Mouse (Mus musculus) neural tube, embryonic 15.5 days (tissue): ENCODE results near the gene Nfia. TPM values are rescaled to one million over a fixed set of nuclear protein-coding genes. Genes with fewer than 3 reads are reported as not detected.

Experiments
- ATAC-seq: fragments of 200-750 bp; cut with Nextera tagmentation; 2 replicates; pipeline ENCODE4 v1.8.0; 2017; ENCODE audit warnings: mild to moderate bottlenecking, moderate TSS enrichment, moderate library complexity; ENCODE audit not compliant: low FRiP score
- H3K27ac ChIP-seq: fragments of 300-500 bp; sonication (generic); replicated peaks from 2 replicates; pipeline ENCODE4 v1.5.1; 2015; ENCODE audit warnings: mild to moderate bottlenecking, inconsistent platforms
- H3K27me3 ChIP-seq: fragments of 300-500 bp; sonication (generic); replicated peaks from 2 replicates; pipeline ENCODE4 v1.6.1; 2015; ENCODE audit warnings: inconsistent platforms
- H3K36me3 ChIP-seq: fragments of 300-500 bp; sonication (generic); 2 replicates; pipeline ENCODE4 v1.6.1; 2015; ENCODE audit warnings: inconsistent platforms
- H3K4me1 ChIP-seq: fragments of 300-500 bp; sonication (generic); 2 replicates; pipeline ENCODE4 v1.6.1; 2015; ENCODE audit warnings: inconsistent platforms
- H3K4me2 ChIP-seq: fragments of 300-500 bp; sonication (generic); 2 replicates; pipeline ENCODE4 v1.6.1; 2015; ENCODE audit warnings: inconsistent platforms, mild to moderate bottlenecking, moderate library complexity
- H3K4me3 ChIP-seq: fragments of 300-500 bp; sonication (generic); replicated peaks from 2 replicates; pipeline ENCODE4 v1.5.1; 2015; ENCODE audit warnings: mild to moderate bottlenecking, inconsistent platforms
- H3K9ac ChIP-seq: fragments of 300-500 bp; sonication (generic); replicated peaks from 2 replicates; pipeline ENCODE4 v1.6.1; 2015; ENCODE audit warnings: mild to moderate bottlenecking, inconsistent platforms
- H3K9me3 ChIP-seq: fragments of 300-500 bp; sonication (generic); replicated peaks from 2 replicates; pipeline ENCODE4 v1.6.1; 2016; ENCODE audit warnings: inconsistent platforms
- WGBS: fragments of 180-500 bp; shearing (Covaris S2); methylation state at CpG from one replicate; pipeline ENCODE4 v1.1.7; 2015; ENCODE audit warnings: mixed read lengths; 5-methylcytosine and 5-hydroxymethylcytosine counted together
- polyA plus RNA-seq: library from polyadenylated mRNA; unstranded; fragments of >200 nt; fragmentation: Nextera tagmentation; extraction: Ambion mirVana; gene quantifications from 2 replicates; pipeline ENCODE4 v1.2.1, GENCODE M21; 2015

Nfia gene
- polyA plus RNA-seq, 1 experiment from 2014 or later: 36.0 TPM

DNA sequence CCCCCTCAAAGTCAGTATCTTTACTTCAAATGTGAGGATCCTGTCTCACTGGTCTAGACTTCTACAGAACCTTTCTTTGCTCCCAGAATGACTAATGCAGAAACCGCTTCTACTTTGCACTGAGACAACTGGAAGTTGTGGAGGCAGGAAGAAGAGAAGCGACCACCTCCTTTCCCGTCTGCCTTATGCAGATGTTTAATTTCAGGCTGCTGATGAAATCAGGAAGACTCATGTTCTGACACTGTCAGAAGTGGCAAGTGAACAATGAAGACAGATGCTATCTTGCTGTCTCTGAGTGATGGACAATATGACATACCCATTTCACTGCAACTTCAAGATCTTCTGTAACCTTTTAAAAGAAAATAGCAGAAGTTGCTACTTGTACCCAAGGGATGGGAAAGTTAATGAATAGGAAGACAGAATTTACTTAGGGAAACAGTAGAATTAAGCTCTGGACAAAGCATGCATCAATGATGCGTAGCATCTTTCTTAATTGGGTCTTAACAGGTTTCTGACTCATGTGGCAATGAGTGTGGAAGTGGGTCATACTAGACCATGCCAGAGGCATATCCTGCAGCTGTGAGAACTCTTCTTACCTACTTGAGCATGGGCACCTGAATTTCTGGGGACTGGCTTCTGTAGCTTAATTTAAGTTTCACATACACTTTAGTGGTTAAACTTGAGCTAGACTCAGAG is 49.2 kb downstream of the Nfia start:
- Histone ChIP-seq H3K27me3 (no peaks in the 10 kb centered on the region), H3K4me1 (peaks cover 18% of the 10 kb centered on the region), H3K9me3 (no peaks in the 10 kb centered on the region), H3K36me3 (no peaks in the 10 kb centered on the region), H3K9ac (no peak overlapping the region), H3K4me3 (no peak overlapping the region), H3K4me2 (no peak overlapping the region), H3K27ac (no peak overlapping the region)
- no peak for ATAC-seq
- WGBS: 89% methylated on average over 4 of the region's 4 CpGs

DNA sequence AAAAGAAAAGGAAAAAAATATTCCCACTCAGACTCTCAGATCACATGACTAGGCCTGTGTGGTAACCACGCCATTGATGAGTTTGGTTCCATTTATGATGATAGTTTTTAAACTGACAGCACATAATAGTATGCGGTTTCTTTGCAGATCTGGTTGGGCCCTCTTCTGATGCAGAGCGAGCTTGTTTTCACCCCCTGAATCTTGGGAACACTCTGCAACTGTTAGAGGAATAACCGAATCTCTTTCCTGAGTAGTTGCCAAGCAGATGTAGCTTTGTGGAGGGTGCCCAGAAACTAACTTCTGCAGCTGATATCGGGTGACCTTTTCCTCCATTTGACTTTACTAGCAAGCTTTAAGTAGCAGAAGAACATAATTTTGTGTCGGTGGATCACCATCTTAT is 51.0 kb downstream of the Nfia start:
- WGBS: 78% methylated on average over 6 of the region's 6 CpGs
- H3K4me1 ChIP-seq: peaks cover 32% of the 10 kb centered on the region
- H3K27ac ChIP-seq: no peak overlapping the region
- H3K4me2 ChIP-seq: no peak overlapping the region
- no peak for ATAC-seq
- H3K36me3 ChIP-seq: no peaks in the 10 kb centered on the region
- H3K9me3 ChIP-seq: no peaks in the 10 kb centered on the region
- H3K9ac ChIP-seq: no peak overlapping the region
- no peak overlapping the region for H3K4me3 ChIP-seq
- no peaks in the 10 kb centered on the region for H3K27me3 ChIP-seq

- H3K27ac ChIP-seq: no peak overlapping the region
Measured at GRCm38 (mm10) chr4:97824451-97824850, 51.9 kb downstream of the Nfia start.

GRCm38 (mm10) chr4:97825432-97825831 is 52.9 kb downstream of the Nfia start:
- ATAC-seq: no peak
- Histone ChIP-seq H3K27me3 (no peaks in the 10 kb centered on the region), H3K9ac (no peak overlapping the region), H3K4me1 (peaks cover 35% of the 10 kb centered on the region), H3K4me2 (no peak overlapping the region), H3K4me3 (no peak overlapping the region), H3K9me3 (no peaks in the 10 kb centered on the region), H3K27ac (no peak overlapping the region), H3K36me3 (no peaks in the 10 kb centered on the region)
- 82% methylated on average over 4 of the region's 4 CpGs for WGBS

More at GRCm38 (mm10) chr4:97824451-97824850, 51.9 kb downstream of the Nfia start:
- H3K9ac ChIP-seq: no peak overlapping the region
- no peaks in the 10 kb centered on the region for H3K9me3 ChIP-seq
- no peak for ATAC-seq
- H3K4me3 ChIP-seq: no peak overlapping the region
- H3K4me1 ChIP-seq: peaks cover 34% of the 10 kb centered on the region
- no peak overlapping the region for H3K4me2 ChIP-seq
- H3K36me3 ChIP-seq: no peaks in the 10 kb centered on the region
- WGBS: 59% methylated on average over 4 of the region's 4 CpGs
- no peaks in the 10 kb centered on the region for H3K27me3 ChIP-seq

GRCm38 (mm10) chr4:97825841-97826240 is 53.3 kb downstream of the Nfia start:
- Histone ChIP-seq H3K9me3 (no peaks in the 10 kb centered on the region), H3K36me3 (no peaks in the 10 kb centered on the region), H3K4me2 (no peak overlapping the region), H3K4me3 (no peak overlapping the region), H3K27me3 (no peaks in the 10 kb centered on the region), H3K9ac (no peak overlapping the region), H3K4me1 (peaks cover 33% of the 10 kb centered on the region), H3K27ac (no peak overlapping the region)
- WGBS: 79% methylated on average over 4 of the region's 4 CpGs
- ATAC-seq: no peak

GRCm38 (mm10) chr4:97827115-97827514 is 54.6 kb downstream of the Nfia start:
- 49% methylated on average over 6 of the region's 6 CpGs for WGBS
- H3K36me3 ChIP-seq: no peaks in the 10 kb centered on the region
- no peaks in the 10 kb centered on the region for H3K9me3 ChIP-seq
- peaks cover 33% of the 10 kb centered on the region for H3K4me1 ChIP-seq
- H3K27me3 ChIP-seq: no peaks in the 10 kb centered on the region
- H3K4me3 ChIP-seq: no peak overlapping the region
- no peak overlapping the region for H3K9ac ChIP-seq
- no peak overlapping the region for H3K4me2 ChIP-seq
- no peak overlapping the region for H3K27ac ChIP-seq
- ATAC-seq: no peak

GRCm38 (mm10) chr4:97828579-97828978 is 56.0 kb downstream of the Nfia start:
- no peak for ATAC-seq
- 30% methylated on average over 1 of the region's 1 CpGs for WGBS
- Histone ChIP-seq H3K36me3 (no peaks in the 10 kb centered on the region), H3K9ac (no peak overlapping the region), H3K9me3 (no peaks in the 10 kb centered on the region), H3K4me1 (peaks cover 25% of the 10 kb centered on the region), H3K27me3 (no peaks in the 10 kb centered on the region), H3K27ac (no peak overlapping the region), H3K4me2 (no peak overlapping the region), H3K4me3 (no peak overlapping the region)

DNA sequence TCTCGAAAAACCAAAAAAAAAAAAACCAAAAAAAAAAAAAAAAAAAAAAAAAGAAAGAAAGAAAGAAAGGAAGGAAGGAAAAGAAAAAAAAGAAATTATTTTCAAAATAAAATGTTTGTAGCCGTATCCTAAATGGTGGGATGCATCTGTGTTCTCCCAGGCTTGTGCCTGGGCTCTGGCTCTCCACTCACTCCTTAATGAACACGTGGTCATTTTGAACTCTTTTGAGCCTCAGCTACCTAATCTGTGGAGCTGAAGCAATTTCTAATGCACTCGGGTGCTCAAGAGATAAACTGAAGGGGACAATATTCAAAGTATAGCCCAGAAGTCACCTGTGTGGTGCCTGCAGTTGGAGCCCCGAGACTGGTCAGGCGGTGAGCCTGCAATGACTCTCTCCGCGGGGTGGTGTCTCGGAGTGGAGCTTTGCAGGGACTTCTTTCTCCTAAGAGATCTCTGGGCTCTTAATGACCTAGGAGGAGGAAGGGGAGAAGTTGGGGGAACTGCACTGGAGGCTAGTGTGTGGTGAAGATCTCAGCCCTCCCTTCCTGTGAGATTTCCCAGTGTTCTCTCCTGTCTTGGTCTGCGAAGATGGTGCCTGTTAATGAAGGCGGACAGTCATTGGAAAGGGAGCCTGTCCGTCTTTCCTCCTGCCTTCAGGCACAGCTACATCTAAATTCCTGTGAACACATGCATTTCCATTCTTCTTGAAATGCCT is 57.0 kb downstream of the Nfia start:
- 93% methylated on average over 12 of the region's 12 CpGs for whole genome bisulfite sequencing
- ATAC-seq: no peak
- no peak overlapping the region for H3K9ac ChIP-seq
- no peak overlapping the region for H3K27ac ChIP-seq
- H3K27me3 ChIP-seq: no peaks in the 10 kb centered on the region
- no peaks in the 10 kb centered on the region for H3K36me3 ChIP-seq
- H3K4me3 ChIP-seq: no peak overlapping the region
- peaks cover 22% of the 10 kb centered on the region for H3K4me1 ChIP-seq
- no peak overlapping the region for H3K4me2 ChIP-seq
- H3K9me3 ChIP-seq: no peaks in the 10 kb centered on the region

DNA sequence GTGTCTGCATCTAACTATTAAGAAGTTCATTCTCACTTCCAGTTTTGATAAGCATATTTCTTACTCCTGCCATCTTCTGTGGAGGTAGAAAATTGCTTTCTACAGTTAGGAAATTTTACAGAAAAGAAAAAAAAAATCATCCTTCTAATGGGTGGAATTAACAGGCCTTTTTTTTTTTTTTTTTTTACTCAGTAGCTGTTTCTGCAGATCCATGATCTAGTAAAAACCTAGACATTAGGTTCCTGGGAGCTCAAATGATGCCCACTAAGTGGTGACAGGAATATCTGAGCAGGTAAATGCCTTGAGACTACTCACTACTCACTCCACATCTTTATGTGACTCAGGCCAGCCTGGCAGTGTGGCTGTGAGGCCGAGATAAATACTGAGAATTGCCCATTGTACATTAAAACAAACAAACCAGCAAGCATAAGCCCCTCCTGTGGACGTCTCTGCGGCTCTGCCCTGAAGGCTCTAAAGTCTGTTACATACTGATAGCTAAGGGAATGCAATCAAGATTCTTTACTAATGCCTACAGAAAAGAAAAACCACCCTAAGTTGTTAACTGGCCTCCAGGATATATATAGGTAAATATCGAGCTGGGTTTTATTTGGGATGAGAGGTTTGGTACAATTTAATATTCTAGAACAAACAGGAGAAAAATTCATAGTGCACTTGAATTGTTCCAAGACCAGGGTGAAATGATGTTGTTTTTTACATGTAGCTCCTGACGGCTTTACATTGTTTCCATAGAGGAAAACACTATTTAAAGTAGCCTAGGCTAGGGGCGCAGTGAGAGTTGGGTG is 57.7 kb downstream of the Nfia start:
- WGBS: 55% methylated on average over 6 of the region's 6 CpGs
- no peak for ATAC-seq

GRCm38 (mm10) chr4:97830935-97831608 is 58.5 kb downstream of the Nfia start:
- no peaks in the 10 kb centered on the region for H3K36me3 ChIP-seq
- H3K4me1 ChIP-seq: peaks cover 21% of the 10 kb centered on the region
- H3K9ac ChIP-seq: no peak overlapping the region
- no peak overlapping the region for H3K4me2 ChIP-seq
- WGBS: 89% methylated on average over 16 of the region's 16 CpGs
- H3K9me3 ChIP-seq: no peaks in the 10 kb centered on the region
- H3K27me3 ChIP-seq: no peaks in the 10 kb centered on the region
- no peak overlapping the region for H3K27ac ChIP-seq
- no peak overlapping the region for H3K4me3 ChIP-seq
- ATAC-seq: no peak

More for the DNA sequence above, 57.7 kb downstream of the Nfia start:
- Histone ChIP-seq H3K27ac (no peak overlapping the region), H3K9ac (no peak overlapping the region), H3K9me3 (no peaks in the 10 kb centered on the region), H3K27me3 (no peaks in the 10 kb centered on the region), H3K4me2 (no peak overlapping the region), H3K4me1 (peaks cover 20% of the 10 kb centered on the region), H3K36me3 (no peaks in the 10 kb centered on the region), H3K4me3 (no peak overlapping the region)

GRCm38 (mm10) chr4:97831611-97832278 is 59.2 kb downstream of the Nfia start:
- Histone ChIP-seq H3K9me3 (no peaks in the 10 kb centered on the region), H3K9ac (no peak overlapping the region), H3K4me1 (peaks cover 23% of the 10 kb centered on the region), H3K4me2 (no peak overlapping the region), H3K36me3 (no peaks in the 10 kb centered on the region), H3K4me3 (no peak overlapping the region), H3K27me3 (no peaks in the 10 kb centered on the region), H3K27ac (no peak overlapping the region)
- no peak for ATAC-seq
- 91% methylated on average over 7 of the region's 7 CpGs for WGBS
